Mouse (Mus musculus): ENCODE data around the gene Gm10961. TPM values are rescaled to one million over a fixed set of nuclear protein-coding genes. Genes with fewer than 3 reads are reported as not detected.

Gm10961 gene
- total RNA-seq (2022): not detected

DNA sequence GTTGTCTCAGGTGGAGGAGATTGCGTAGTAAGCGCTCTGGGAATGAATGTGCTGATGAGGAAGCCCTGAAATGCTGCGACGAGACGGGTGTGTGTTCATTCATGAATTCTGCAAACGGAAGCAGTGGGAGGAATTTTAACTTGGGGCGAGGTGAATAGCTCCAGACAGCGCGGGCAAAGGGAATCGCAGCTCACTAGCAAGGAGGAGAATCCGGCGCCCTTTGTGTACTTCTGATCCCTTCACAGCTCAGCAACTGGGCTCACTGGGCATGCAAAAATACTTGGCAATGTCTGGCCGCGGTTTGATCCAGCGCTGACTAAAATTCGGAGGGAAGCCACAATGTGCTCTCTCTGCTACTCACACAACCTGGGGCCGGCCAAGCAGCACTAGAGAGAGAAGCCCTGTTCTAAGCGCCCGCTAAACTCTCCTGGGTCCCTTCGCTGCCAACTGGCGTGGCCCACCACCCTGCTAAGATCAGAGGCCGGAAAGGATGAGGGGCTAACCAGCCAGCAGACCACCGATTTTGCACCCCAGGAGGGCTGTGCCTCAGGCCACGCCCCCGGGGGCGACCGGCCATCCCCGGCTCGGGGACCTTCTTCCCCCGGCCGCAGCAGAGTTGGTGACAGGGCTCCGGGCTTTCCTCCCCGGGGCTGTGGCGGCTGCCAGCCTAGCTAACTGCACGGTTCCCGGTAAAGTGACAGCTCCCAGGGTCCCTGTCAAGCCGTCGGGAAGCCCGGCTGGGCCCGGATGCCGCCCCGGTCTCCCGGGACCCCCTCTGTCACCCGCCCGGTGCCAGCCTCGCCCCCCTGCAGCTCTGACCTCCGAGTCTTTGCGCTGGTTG, at the start of gene Gm10961:
Gene Gm10961, plus strand, starts transcription at position 641 of the 841 bp plus-strand sequence.
- DNase-seq (ENCODE audit: low spot score in 2 of 2): peak; percentile 35 to 45

DNA sequence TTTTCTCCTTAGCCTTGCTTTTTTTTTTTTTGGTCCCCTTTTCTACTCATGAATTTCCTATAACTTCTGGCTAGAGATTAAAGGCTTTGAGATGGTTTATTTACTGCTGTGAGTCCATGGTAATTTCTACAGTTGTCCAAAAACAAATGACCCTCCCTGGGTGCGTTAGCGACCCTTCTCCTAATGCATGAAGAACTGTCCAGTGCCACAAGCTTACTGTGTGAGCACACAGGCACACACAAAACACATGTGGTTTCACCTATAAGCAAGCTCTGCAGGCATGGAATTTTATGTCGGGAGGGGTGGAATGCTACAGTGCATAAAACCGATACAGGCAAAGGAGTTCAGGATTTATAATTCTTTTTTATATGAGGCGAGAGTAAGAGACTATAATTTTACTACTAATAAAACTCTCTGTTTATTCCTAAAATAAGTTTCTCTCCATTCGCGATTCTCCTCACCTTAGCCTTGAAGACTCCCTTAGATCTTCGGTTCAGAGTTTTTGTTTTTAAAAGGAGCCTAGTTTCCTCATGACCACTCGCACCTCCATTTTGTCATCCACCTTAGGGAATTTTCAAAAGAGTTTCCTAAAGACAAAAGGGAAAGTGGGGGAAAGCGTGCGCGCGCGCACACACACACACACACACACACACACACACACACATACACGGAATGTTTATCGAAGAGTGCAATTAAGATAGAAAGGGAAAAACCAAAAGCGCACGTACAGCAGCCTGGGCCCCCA, 48.8 kb upstream of the Gm10961 start:
- DNase-seq (ENCODE audit: low spot score in 2 of 2): no peak

DNA sequence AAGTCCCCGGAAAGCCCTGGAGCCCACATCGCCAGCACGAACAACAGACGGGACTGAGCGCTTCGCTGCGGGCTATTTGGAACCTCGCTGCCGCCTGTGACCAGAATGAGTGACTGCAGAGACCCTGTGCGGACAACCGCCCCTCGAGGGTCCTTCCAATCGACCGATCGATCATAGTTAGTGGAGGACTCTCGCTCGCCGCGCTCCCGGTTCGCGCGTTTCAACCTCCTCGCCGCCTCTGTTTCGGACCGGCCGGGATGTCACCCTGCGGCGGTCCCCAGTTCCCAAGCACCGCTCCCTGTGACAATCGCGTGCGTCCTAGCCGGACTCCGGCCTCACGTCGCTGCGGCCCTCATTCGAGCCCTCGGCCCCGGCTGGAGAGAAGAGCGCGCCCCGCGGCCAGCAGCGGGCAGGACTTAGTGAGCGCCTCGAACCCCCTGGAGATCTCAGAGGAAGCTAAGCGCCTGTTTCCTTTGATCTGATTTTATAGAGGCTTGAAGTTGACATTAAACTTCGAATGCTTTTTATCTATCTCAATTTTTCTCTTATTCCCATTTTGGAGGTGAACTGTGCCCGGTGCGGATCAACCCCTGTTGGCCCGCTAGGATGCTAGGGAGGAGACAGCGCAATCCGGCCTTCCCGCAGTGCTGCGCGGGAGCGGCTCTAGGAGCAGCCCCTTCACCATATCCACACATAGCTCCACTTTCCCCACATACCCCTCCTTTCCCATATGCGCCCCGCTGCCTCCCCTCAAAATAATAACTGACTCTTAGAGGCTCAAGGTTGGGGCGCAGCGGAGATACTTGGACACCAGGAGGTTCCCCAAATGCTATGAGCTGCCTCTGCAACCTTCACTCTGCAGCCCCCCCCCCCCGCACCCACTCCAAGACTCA, 48.0 kb upstream of the Gm10961 start:
- no peak for DNase-seq (ENCODE audit: low spot score in 2 of 2)

DNA sequence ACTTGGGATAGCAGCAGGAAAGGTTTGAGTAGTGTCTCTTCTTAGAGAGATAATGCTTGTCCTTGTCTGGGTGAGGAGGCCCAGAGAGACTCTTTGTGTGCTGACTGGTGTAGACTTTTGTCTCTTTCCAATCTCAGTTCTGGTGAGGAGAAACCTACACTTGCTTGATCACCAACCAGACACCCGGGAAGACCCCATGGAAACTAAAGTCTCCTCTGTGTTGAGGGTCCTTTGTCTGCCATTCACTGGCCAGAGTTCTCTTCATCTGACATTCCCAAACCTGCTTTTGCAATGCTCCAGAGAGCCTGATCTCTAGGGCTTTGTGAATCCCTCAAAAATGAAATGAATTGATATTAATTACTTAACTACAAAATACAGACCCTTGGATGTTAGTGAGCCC, 47.2 kb upstream of the Gm10961 start:
- no peak for DNase-seq (ENCODE audit: low spot score in 2 of 2)

DNA sequence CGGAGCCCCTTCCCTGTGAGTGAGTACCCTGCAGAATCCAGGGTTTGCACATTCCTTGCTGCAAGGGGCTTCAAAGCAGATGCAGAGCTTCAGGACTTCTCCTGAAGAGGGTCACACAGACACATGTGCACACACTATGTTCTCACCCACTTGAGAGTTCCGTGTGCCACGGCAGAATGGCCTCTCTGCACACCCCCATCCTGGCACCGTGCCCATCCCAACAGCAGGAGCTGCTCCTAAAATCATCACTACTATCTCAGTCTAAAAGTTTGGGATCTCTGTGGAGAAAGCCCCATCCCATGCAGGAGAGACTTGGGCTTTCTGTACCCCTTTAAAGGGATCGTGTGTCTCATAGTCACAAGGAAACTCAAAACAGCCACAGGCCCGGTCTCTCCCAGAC, 44.6 kb upstream of the Gm10961 start:
- DNase-seq (ENCODE audit: low spot score in 2 of 2): no peak

DNA sequence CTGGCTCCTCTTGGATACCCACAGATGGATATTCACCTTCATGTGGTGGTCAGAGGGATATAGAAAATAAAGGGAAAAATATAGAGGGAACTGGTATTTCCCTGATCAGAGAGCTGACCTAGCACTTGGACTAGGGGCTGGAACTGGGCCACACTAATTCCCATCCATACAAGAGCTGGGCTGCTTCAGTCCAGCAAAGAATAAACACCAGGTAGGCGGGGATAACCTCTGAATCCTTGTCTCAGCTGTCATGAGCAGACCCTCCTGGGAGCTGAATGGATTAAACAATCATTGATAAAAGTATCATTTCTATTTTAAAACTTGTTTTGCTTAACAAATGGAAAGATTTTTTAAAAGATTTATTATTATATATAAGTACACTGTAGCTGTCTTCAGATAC, 39.5 kb upstream of the Gm10961 start:
- no peak for DNase-seq (ENCODE audit: low spot score in 2 of 2)

DNA sequence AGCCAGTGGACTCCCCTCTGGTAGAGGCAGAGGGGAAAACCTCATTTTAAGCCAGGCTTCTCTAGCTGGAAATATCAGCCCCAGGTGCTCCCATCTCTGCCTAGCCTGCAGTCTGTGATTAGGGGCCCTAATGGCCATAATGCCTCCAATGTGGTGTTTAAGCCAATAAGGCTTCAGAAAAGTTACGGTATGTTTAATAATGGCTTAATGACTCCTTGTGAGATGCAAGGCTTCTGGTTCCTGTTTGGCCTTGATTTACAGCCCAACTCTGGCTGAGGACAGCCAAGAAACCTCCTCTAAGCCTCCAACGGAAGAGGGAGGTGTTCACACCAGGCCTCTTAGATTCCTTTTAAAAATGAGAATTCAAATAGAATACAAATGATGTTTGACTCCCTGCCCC, 37.5 kb upstream of the Gm10961 start:
- no peak for DNase-seq (ENCODE audit: low spot score in 2 of 2)

DNA sequence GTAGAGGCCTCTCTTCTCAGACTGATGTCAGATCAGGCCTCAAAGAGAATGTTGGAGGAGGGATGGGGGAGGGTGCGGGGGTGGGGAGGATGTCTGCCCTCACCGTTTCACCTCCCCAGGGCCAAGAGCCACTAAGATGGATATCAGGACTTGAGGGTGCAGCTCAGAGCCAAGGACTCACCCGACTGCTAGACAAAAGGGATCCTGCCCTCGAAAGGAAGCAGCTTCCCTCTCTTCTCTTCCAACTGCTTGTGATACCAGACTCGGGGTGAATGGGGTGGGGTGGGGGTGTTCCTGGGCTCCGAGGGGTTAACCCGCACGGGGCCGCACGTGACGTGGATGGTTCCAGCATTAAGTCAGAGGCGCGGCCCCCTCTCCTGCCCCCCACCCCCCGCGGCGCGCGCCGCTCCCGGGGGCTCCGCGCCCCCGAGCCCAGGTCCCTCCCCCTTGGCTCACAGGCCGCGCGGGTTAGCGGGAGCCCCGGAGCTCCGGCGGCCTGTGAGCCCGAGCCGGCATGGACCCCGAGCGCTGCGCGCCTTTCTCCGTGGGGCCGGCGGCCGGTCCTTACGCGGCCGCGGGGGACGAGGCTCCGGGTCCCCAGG, 36.4 kb upstream of the Gm10961 start, which contains the start of gene Alx3:
Gene Alx3, plus strand, starts transcription at position 370 of the 602 bp plus-strand sequence.
- DNase-seq (ENCODE audit: low spot score in 2 of 2): no peak

DNA sequence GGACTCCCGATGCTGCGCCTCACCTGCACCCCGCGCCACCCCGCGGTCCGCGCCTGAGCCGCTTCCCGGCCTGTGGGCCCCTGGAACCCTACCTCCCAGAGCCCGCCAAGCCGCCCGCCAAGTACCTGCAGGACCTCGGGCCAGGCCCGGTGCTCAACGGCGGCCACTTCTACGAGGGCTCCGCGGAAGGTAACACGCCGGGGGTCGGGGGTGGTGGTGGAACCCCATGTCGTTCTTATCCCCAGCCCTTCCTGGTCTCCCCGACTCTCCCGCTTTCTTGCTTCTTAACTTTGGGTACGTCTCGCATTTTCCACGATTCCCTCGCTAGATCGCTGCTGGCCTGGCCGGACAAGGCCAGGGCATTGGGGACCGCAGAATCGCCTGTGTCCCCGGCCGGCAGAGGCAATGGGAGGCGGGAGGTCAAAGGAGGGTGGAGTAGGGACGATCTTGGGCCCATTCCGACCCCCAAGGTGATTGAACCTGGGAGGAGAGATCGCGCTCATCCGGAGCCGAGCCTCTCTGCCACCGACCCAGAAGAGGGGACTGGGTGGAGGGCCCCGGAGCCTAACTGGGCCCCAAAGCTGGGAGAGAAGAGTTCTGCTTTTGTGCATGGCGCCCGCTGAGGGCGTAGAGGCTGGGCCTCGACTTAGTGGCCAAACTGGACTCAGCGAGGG, 35.7 kb upstream of the Gm10961 start:
- DNase-seq (ENCODE audit: low spot score in 2 of 2): no peak

DNA sequence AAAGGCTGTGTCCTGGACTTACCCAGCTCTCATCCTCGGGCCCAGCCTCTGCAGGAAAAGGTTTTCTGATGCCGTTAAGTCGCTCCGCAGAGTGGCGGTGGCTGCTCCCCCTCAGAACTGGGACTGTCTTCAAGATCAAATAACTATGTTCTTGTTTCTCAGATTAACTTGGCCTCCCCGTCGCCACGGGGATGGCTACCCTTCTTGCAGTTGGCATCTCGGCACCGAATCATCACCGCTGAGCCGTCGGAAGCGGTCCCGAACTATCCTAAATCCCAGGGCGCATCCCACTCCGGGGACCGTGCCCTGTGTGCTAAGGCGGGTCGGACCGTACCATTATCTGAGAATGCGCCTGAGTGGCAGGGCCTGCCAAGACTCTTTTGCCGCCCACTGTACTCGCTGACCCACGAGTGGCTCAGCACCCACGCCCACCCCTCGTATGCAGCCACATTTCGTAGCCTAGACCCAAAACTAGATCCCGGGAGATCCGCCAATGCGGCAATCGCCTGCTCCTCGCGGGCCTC, 35.1 kb upstream of the Gm10961 start:
- DNase-seq (ENCODE audit: low spot score in 2 of 2): no peak

DNA sequence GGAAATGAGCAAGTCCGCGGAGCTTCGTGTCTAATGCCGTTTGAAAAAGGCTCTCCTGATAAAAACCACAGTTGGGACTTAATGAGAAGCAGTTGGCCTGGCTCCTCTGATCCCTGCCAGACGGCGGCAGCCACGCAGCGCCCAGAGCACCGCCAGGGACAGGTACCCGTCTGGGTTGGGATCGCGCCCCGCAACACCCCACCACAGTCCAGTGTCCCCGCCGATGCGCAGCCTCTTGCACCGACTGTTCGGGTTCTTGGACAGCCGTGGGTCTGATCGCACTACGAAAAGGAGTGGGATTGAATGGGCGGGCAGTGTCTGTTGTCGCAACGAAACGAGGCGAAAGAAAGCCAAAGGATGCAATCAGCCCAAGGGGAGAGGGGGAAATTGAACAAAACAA, 34.6 kb upstream of the Gm10961 start:
- no peak for DNase-seq (ENCODE audit: low spot score in 2 of 2)

DNA sequence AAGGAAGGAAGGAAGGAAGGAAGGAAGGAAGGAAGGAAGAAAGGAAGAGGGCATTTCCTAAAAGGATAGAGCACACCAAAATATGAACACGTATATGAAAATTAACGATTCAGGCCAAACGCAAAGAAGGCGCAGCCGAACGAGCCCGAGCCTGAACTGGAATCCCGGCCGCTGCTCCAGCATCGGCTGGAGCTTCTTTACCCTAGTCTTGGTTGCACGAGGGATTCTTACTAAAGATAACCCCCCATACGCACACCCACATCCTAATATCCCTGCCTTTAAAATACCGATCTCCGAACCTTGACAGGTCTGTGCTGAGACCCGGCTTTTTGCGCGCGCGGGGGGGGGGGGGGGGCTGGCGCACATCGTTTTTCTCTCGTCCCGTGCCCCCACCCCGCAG, 34.0 kb upstream of the Gm10961 start:
- DNase-seq (ENCODE audit: low spot score in 2 of 2): no peak

DNA sequence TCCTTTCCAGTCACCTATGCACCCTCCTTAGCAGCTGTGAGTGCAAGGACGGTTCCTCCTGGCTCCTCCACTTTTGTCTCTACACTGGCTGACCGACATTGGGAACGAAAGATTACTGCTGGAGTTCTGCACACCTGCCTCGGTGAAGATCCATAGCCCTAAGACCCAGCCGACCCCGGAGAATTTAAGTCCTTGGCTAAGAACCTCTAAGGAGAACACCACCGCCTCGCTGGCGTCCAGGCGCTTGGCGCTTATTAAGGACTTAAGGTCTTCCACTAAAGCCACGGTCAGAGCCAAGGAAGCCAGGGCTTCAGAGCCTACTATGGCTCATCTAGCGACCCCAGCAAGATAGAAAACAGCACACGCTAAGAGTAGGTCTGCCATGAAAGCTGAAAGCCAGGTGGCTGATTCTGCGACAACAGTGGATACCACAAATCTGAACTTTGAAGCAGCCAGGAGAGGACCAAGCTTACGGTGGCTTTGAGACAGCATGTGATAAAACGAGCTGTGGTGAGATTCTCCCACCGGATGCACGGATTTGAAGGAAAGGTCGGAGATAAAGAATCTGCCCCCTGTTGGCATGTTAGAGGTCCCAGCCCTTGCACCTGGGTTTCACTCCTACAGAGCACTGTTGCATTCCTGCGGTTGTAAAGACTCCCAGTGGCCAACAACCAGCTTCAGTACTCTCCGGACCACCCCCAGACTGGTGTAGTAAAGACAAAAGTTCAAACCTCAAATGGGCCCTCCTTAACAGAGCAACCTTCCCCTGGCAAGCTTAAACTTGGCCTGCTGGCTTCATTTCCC, 33.3 kb upstream of the Gm10961 start:
- DNase-seq (ENCODE audit: low spot score in 2 of 2): no peak

DNA sequence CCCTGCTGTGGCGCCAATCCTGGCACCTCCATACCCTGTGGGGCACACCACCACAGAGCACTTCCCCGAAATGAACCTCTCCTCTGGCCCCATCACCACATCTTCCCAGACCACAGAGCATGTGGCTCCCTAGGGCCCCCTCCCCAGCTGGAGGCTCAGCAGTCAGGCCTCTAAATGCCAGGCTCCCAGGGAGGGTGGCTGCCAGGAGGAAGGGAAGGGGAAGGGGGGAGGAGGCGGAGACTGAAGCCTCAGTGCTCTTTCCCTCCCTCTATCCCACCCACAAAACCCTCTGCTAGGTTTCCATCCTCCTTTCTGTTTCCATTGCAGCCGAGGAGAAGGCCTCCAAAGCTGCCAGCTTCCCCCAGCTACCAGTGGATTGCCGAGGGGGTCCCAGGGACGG, 31.0 kb upstream of the Gm10961 start:
- DNase-seq (ENCODE audit: low spot score in 2 of 2): no peak

DNA sequence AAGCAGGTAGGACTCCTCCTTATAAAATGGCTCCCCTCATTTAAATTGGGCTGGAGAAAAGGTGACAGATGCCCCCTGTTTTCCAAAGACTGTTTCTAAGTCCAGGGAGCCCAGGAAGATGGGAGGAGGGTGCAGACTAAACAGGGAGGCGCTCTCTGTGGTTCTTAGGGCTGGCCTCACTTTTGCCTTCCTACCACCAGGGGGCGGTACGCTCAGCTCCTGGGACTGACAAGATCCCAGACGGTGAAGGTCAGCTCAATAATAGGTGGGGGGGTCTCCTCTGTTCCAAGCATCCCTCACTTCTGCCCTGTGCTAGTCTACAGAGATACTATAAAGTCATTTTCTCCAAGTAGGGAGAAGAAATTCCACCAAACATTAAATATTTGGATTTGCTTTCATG, 25.8 kb upstream of the Gm10961 start:
- DNase-seq (ENCODE audit: low spot score in 2 of 2): no peak

DNA sequence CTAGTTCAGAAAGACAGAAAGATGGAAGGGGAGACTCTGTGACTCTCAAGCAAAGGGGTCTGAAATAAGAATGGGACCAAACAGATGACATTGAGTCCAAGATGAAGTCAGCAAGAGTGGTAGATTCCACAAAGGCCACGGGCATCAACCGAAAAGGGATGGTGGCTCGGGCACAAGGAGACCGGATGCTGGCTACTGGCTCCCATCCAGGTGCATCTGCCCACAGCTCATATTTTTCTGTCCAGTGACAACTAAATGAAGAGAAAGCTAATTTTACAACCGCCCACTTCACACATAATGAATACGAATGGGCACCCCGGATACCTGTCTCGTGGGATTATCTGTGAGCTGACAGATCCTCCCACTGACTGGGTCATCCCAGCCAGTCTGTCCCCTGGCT, 23.9 kb upstream of the Gm10961 start:
- no peak for DNase-seq (ENCODE audit: low spot score in 2 of 2)

DNA sequence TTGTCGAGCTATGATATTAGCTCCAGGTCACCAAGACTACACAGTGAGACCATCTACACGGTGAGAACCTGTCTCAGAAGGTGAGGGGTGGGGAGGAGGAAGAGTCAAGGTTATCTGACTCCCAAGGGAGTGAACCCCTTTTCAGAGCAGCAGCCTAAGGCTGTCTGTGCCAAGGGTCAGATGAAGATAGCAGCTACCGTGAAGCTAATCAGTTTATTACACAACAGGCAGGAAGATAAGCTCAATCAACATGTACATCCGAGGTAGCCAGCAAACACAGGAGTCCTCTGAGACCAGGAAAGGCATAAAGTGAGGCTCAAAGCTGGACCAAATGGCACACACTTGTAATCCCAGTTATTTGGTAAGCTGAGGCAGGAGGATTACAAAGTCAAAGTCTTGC, 22.3 kb upstream of the Gm10961 start:
- DNase-seq (ENCODE audit: low spot score in 2 of 2): no peak

DNA sequence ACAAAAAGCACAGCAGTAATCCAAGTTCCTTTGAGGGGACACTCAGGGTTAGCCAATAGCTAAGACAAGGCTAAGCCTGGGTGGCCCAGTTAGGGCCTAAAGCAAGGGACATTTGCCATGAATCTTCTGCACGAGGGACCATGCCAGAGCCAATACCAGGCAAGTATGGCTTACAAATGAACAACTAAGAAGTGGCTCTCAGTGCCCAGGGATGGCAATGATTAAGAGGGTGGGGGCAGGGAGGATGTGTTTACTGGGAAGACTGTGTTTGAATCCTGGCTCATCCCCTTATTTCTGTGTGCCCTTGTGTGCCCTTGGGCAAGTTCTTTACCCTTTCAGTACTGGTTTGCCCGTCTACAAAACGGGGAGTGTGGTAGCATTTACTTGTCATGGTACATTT, 21.7 kb upstream of the Gm10961 start:
- DNase-seq (ENCODE audit: low spot score in 2 of 2): no peak

DNA sequence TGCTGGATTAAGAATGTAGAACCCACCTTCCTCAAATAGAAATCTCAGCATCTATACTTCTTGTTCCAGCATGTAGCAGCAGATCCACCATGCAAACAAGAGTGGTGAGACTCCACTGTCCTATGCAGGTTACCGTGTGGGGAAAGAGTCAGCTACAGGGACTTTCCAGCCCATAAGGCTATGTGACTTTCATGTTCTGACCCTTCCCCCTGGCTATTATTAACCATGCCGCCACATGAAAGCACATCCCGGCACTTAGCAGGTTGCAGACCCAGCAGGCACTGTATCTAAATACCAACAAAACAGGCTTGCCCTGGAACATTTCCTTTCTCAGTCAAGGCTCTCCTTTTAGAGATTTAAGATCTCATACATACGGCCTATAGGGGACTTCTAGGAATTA, 19.7 kb upstream of the Gm10961 start:
- no peak for DNase-seq (ENCODE audit: low spot score in 2 of 2)

Measured in left cerebral cortex, adult 8-10 months (tissue).